ENCODE assay signal across 9 mouse cellular contexts in genomic region chr2:132944711-132945325, GRCm38 (mm10). TPM values are rescaled to one million over a fixed set of nuclear protein-coding genes. Genes with fewer than 3 reads are reported as not detected.
A peak's percentile ranks its signal among the peaks of the same experiment; 100 is the strongest.
DNase-seq lines count a peak whose midpoint lies in the region; ATAC-seq and TF ChIP-seq lines count a peak whose summit lies in the region.
"Had no signal": no experiment of that assay in that cellular context is flagged by ENCODE, and none has a peak within 500 bp of the region (broad histone marks: within the 10 kb centered on the region; RNA-seq: fewer than 3 reads in every experiment).

No protein-coding gene starts in this region.

- H3K36me3 ChIP-seq in lung, embryonic 14.5 days (ENCODE audit: insufficient read depth): no peaks in the 10 kb centered on the region
- H3K36me3 ChIP-seq in forebrain, embryonic 10.5 days (replicated peaks): no peaks in the 10 kb centered on the region
- no peaks in the 10 kb centered on the region for H3K36me3 ChIP-seq in limb, embryonic 10.5 days
- no peaks in the 10 kb centered on the region for H3K36me3 ChIP-seq in neural tube, embryonic 14.5 days (ENCODE audit: control insufficient read depth, insufficient read depth, low read length)

- WGBS in lung, embryonic 14.5 days: 4% methylated on average over 24 of the region's 24 CpGs
- 4% methylated on average over 24 of the region's 24 CpGs for WGBS in forebrain, embryonic 10.5 days
- WGBS in limb, embryonic 10.5 days: 6% methylated on average over 24 of the region's 24 CpGs
- 6% methylated on average over 24 of the region's 24 CpGs for WGBS in neural tube, embryonic 14.5 days

- TF ChIP-seq CTCF in lung, embryonic 14.5 days (IDR thresholded peaks at IDR 0.05; ENCODE audit: low read depth): no peak

- H3K4me1 ChIP-seq in lung, embryonic 14.5 days (ENCODE audit: insufficient read depth): no peaks in the 10 kb centered on the region
- peaks cover 14% of the 10 kb centered on the region for H3K4me1 ChIP-seq in forebrain, embryonic 10.5 days
- peaks cover 13% of the 10 kb centered on the region for H3K4me1 ChIP-seq in limb, embryonic 10.5 days
- peaks cover 9% of the 10 kb centered on the region; the same call in 1 of the 2 replicates for H3K4me1 ChIP-seq in neural tube, embryonic 14.5 days (ENCODE audit: control insufficient read depth, insufficient read depth, low read length)

- peak overlapping the region; percentile 32 for H3K4me3 ChIP-seq in lung, embryonic 14.5 days (ENCODE audit: low read depth, low read length)
- H3K4me3 ChIP-seq in forebrain, embryonic 10.5 days: peak overlapping the region; percentile 53
- H3K4me3 ChIP-seq in limb, embryonic 10.5 days: peak overlapping the region; percentile 43
- H3K4me3 ChIP-seq in neural tube, embryonic 14.5 days (ENCODE audit: low read depth, low read length): peak overlapping the region; percentile 29

- no peak overlapping the region for H3K27ac ChIP-seq in lung, embryonic 14.5 days (ENCODE audit: low read depth)
- H3K27ac ChIP-seq in forebrain, embryonic 10.5 days: peak overlapping the region; percentile 67; the same call in 1 of the 2 replicates
- 0 out of 2 replicates have a peak overlapping the region, but pooled peaks have one; percentile 5 for H3K27ac ChIP-seq in limb, embryonic 10.5 days
- no peak overlapping the region for H3K27ac ChIP-seq in neural tube, embryonic 14.5 days (ENCODE audit: low read depth, low read length)

- peak; percentile 9 for DNase-seq in lung, embryonic 14.5 days
- DNase-seq in lung, postnatal 36 days: no peak
- DNase-seq in forebrain, embryonic 10.5 days (ENCODE audit: extremely low spot score, low spot score): no peak
- no peak for DNase-seq in limb, embryonic 10.5 days (ENCODE audit: low spot score)
- no peak for DNase-seq in MN1 (ENCODE audit: low spot score)
- DNase-seq in lung, postnatal 10 days: no peak
- no peak for DNase-seq in cerebellum, adult 9-10 months
- DNase-seq: right cerebral cortex, adult 18-20 months had no signal

- ATAC-seq in lung, embryonic 14.5 days (ENCODE audit: insufficient read depth): no peak; the same call in 1 of the 2 replicates
- ATAC-seq in neural tube, embryonic 14.5 days (ENCODE audit: low read depth): no peak; the same call in 1 of the 2 replicates

- peak overlapping the region; percentile 59 for H3K4me2 ChIP-seq in lung, embryonic 14.5 days
- peak overlapping the region; percentile 60 for H3K4me2 ChIP-seq in neural tube, embryonic 14.5 days (ENCODE audit: low read depth, low read length)

- H3K27me3 ChIP-seq in lung, embryonic 14.5 days (ENCODE audit: insufficient read depth, low read length): peaks cover 34% of the 10 kb centered on the region
- H3K27me3 ChIP-seq in forebrain, embryonic 10.5 days (ENCODE audit: poor library complexity, severe bottlenecking): peaks cover 63% of the 10 kb centered on the region
- H3K27me3 ChIP-seq in limb, embryonic 10.5 days (ENCODE audit: low read depth, poor library complexity, severe bottlenecking): peaks cover 51% of the 10 kb centered on the region
- H3K27me3 ChIP-seq in neural tube, embryonic 14.5 days (ENCODE audit: control insufficient read depth, insufficient read depth, low read length): peaks cover 27% of the 10 kb centered on the region

- peak overlapping the region; percentile 32 for H3K9ac ChIP-seq in lung, embryonic 14.5 days
- H3K9ac ChIP-seq in neural tube, embryonic 14.5 days (replicated peaks; ENCODE audit: low read depth, low read length): peak overlapping the region; percentile 8

- H3K9me3 ChIP-seq in lung, embryonic 14.5 days (ENCODE audit: low read depth, low read length): no peaks in the 10 kb centered on the region
- H3K9me3 ChIP-seq in forebrain, embryonic 10.5 days: no peaks in the 10 kb centered on the region
- no peaks in the 10 kb centered on the region for H3K9me3 ChIP-seq in limb, embryonic 10.5 days (replicated peaks)
- no peaks in the 10 kb centered on the region for H3K9me3 ChIP-seq in neural tube, embryonic 14.5 days (ENCODE audit: control insufficient read depth, low read length)

RNA-seq across cellular contexts. Expression of gene Fermt1, which starts 0.9 kb away (rescaled TPM):
- 4.6 and 5.4 TPM in 2 replicates for polyA plus RNA-seq in lung, embryonic 14.5 days (2014; fragmentation: Nextera tagmentation; extraction: Ambion mirVana)
- 7.5 and 9.3 TPM in 2 replicates for polyA plus RNA-seq in forebrain, embryonic 10.5 days (2016; fragmentation: Nextera tagmentation; extraction: Ambion mirVana)
- polyA plus RNA-seq in limb, embryonic 10.5 days (2016; fragmentation: Nextera tagmentation; extraction: Ambion mirVana): 12.1 and 17.3 TPM in 2 replicates
- not detected in 2 replicates for polyA plus RNA-seq in neural tube, embryonic 14.5 days (2014; fragmentation: Nextera tagmentation; extraction: Ambion mirVana)

Comparison
In these comparisons a context has a peak if more than half of its experiments do, and no peak if none do; other contexts are left out.
1. H3K27ac ChIP-seq: peak in forebrain, embryonic 10.5 days (single experiment) and limb, embryonic 10.5 days (single experiment); none in lung, embryonic 14.5 days (single experiment) and neural tube, embryonic 14.5 days (single experiment).
2. Peak in every context shown above with its lines, with median percentiles within 50 percentile points of each other: H3K4me3 ChIP-seq.